Mouse (Mus musculus): ENCODE results near the gene Gsg1l.
A peak's percentile ranks its signal among the peaks of the same experiment; 100 is the strongest.

Gsg1l gene

GRCm38 (mm10) chr7:126080949-126081654, 1.1 kb downstream of the Gsg1l start:
- peak; percentile 46 to 53 for DNase-seq (ENCODE audit: low spot score in 2 of 2)

- DNase-seq (ENCODE audit: low spot score in 2 of 2) = no peak
Observed at GRCm38 (mm10) chr7:126076935-126077334, 5.3 kb downstream of the Gsg1l start.

- DNase-seq (ENCODE audit: low spot score in 2 of 2) = no peak
Observed at GRCm38 (mm10) chr7:126075058-126075457, 7.2 kb downstream of the Gsg1l start.

GRCm38 (mm10) chr7:126070321-126070720, 11.9 kb downstream of the Gsg1l start:
- no peak for DNase-seq (ENCODE audit: low spot score in 2 of 2)

- DNase-seq (ENCODE audit: low spot score in 2 of 2) = peak; percentile 63 to 66
Observed at GRCm38 (mm10) chr7:126066777-126067176, 15.4 kb downstream of the Gsg1l start.

GRCm38 (mm10) chr7:126065243-126065876, 16.9 kb downstream of the Gsg1l start:
- no peak for DNase-seq (ENCODE audit: low spot score in 2 of 2)

- no peak for DNase-seq (ENCODE audit: low spot score in 2 of 2)
Observed at GRCm38 (mm10) chr7:126062228-126062627, 20.0 kb downstream of the Gsg1l start.

GRCm38 (mm10) chr7:126058918-126059317, 23.3 kb downstream of the Gsg1l start:
- DNase-seq (ENCODE audit: low spot score in 2 of 2) = no peak

GRCm38 (mm10) chr7:126057332-126057914, 24.8 kb downstream of the Gsg1l start:
- DNase-seq (ENCODE audit: low spot score in 2 of 2) = no peak

GRCm38 (mm10) chr7:126054574-126054973, 27.6 kb downstream of the Gsg1l start:
- no peak for DNase-seq (ENCODE audit: low spot score in 2 of 2)

GRCm38 (mm10) chr7:126053618-126054017, 28.6 kb downstream of the Gsg1l start:
- DNase-seq (ENCODE audit: low spot score in 2 of 2) = no peak

- DNase-seq (ENCODE audit: low spot score in 2 of 2) = no peak
Observed at GRCm38 (mm10) chr7:126051910-126052309, 30.3 kb downstream of the Gsg1l start.

- DNase-seq (ENCODE audit: low spot score in 2 of 2) = no peak
Observed at GRCm38 (mm10) chr7:126045077-126045476, 37.1 kb downstream of the Gsg1l start.

GRCm38 (mm10) chr7:126042306-126042705, 39.9 kb downstream of the Gsg1l start:
- no peak for DNase-seq (ENCODE audit: low spot score in 2 of 2)

- peak; percentile 45 to 64 for DNase-seq (ENCODE audit: low spot score in 2 of 2)
Observed at GRCm38 (mm10) chr7:126040794-126041526, 41.3 kb downstream of the Gsg1l start.

- DNase-seq (ENCODE audit: low spot score in 2 of 2) = no peak
Observed at GRCm38 (mm10) chr7:126039847-126040246, 42.4 kb downstream of the Gsg1l start.

- DNase-seq (ENCODE audit: low spot score in 2 of 2) = no peak
Observed at GRCm38 (mm10) chr7:126039247-126039835, 42.9 kb downstream of the Gsg1l start.

GRCm38 (mm10) chr7:126038366-126039246, 43.6 kb downstream of the Gsg1l start:
- DNase-seq (ENCODE audit: low spot score in 2 of 2) = peak; percentile 55 to 58

- DNase-seq (ENCODE audit: low spot score in 2 of 2) = no peak
Observed at GRCm38 (mm10) chr7:126035332-126035731, 46.9 kb downstream of the Gsg1l start.

GRCm38 (mm10) chr7:126032776-126033209, 49.4 kb downstream of the Gsg1l start:
- no peak for DNase-seq (ENCODE audit: low spot score in 2 of 2)

GRCm38 (mm10) chr7:126032365-126032755, 49.9 kb downstream of the Gsg1l start:
- no peak for DNase-seq (ENCODE audit: low spot score in 2 of 2)
